Mouse (Mus musculus): ENCODE data around the gene Rabif.

DNA sequence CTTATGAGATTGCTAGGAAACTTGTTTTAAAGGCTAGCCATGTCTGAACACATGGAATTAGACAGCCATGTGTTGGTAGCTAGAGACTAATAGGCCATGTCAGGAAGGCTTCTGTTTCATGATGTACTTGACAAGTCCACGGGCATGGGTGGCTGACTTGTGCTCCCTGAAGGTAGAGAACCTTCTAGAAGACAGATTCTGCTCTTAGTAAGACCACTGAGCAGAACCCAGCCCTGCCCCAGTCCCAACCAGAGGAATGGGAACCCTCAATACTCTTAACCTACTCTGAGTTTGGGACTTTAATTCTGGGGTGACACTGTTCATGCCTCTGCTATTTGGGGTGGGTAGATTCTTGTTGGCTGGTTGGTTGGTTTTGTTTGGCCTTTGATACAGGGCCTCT, 30.6 kb downstream of the Rabif start:
- TF ChIP-seq GATA1 (IDR thresholded peaks at IDR 0.05; ENCODE audit: borderline replicate concordance, low read length) (no peak), FLI1 (IDR thresholded peaks at IDR 0.05; ENCODE audit: low read length) (no peak)
